Mouse (Mus musculus) liver, postnatal 0 days (tissue): Measurements from ENCODE around the gene 6030468B19Rik. TPM values are rescaled to one million over a fixed set of nuclear protein-coding genes. Genes with fewer than 3 reads are reported as not detected.
A peak's percentile ranks its signal among the peaks of the same experiment; 100 is the strongest.

Experiments
- ATAC-seq: fragments of 200-750 bp; cut with Nextera tagmentation; 2 replicates; pipeline ENCODE4 v1.8.0; 2017; ENCODE audit warnings: mild to moderate bottlenecking, moderate library complexity
- DNase-seq: peaks from one replicate; pipeline ENCODE4 v3.0.0-alpha.2; 2016
- H3K27ac ChIP-seq: fragments of 300-500 bp; sonication (generic); 2 replicates; pipeline ENCODE4 v1.5.1; 2014; ENCODE audit warnings: antibody characterized with exemption, moderate library complexity, mild to moderate bottlenecking, low read depth
- H3K27me3 ChIP-seq: fragments of 300-500 bp; sonication (generic); 2 replicates; pipeline ENCODE4 v1.6.1; 2014; ENCODE audit warnings: low read length, control low read depth, mixed read lengths; ENCODE audit not compliant: insufficient read depth
- H3K36me3 ChIP-seq: fragments of 300-500 bp; sonication (generic); replicated peaks from 2 replicates; pipeline ENCODE4 v1.6.1; 2014; ENCODE audit warnings: mild to moderate bottlenecking, control low read depth, low read length, moderate library complexity, mixed read lengths; ENCODE audit not compliant: insufficient read depth
- H3K4me1 ChIP-seq: fragments of 300-500 bp; sonication (generic); 2 replicates; pipeline ENCODE4 v1.6.1; 2014; ENCODE audit warnings: antibody characterized with exemption, mild to moderate bottlenecking, control low read depth; ENCODE audit not compliant: insufficient read depth
- H3K4me2 ChIP-seq: fragments of 300-500 bp; sonication (generic); 2 replicates; pipeline ENCODE4 v1.6.1; 2014; ENCODE audit warnings: low read depth, mild to moderate bottlenecking, low read length, moderate library complexity, mixed read lengths
- H3K4me3 ChIP-seq: fragments of 300-500 bp; sonication (generic); 2 replicates; pipeline ENCODE4 v1.5.1; 2014; ENCODE audit warnings: low read depth, low read length
- H3K9ac ChIP-seq: fragments of 300-500 bp; sonication (generic); replicated peaks from 2 replicates; pipeline ENCODE4 v1.6.1; 2014; ENCODE audit warnings: mild to moderate bottlenecking, moderate library complexity
- H3K9me3 ChIP-seq: fragments of 300-500 bp; sonication (generic); 2 replicates; pipeline ENCODE4 v1.6.1; 2016; ENCODE audit warnings: mild to moderate bottlenecking, control low read depth, low read length, mixed read lengths
- CTCF ChIP-seq: sonication (generic); IDR thresholded peaks from 2 replicates; pipeline ENCODE4 v1.5.1; 2016; ENCODE audit warnings: antibody characterized with exemption, low read depth
- EP300 ChIP-seq: IDR thresholded peaks from 2 replicates; pipeline ENCODE4 v1.6.1; 2016; ENCODE audit warnings: antibody characterized with exemption, low read depth, mild to moderate bottlenecking
- WGBS: fragments of 180-500 bp; shearing (Covaris S2); extraction: QIAGEN DNeasy Blood & Tissue Kit; methylation state at CpG from one replicate; pipeline ENCODE4 v1.1.7; 2014; ENCODE audit not compliant: insufficient replicate concordance; 5-methylcytosine and 5-hydroxymethylcytosine counted together
- polyA plus RNA-seq: library from polyadenylated mRNA; unstranded; fragments of >200 nt; fragmentation: Nextera tagmentation; extraction: Ambion mirVana; gene quantifications from 2 replicates; pipeline ENCODE4 v1.2.1, GENCODE M21; 2015

6030468B19Rik gene
- polyA plus RNA-seq, 1 experiment from 2014 or later, result 33.8 TPM

DNA sequence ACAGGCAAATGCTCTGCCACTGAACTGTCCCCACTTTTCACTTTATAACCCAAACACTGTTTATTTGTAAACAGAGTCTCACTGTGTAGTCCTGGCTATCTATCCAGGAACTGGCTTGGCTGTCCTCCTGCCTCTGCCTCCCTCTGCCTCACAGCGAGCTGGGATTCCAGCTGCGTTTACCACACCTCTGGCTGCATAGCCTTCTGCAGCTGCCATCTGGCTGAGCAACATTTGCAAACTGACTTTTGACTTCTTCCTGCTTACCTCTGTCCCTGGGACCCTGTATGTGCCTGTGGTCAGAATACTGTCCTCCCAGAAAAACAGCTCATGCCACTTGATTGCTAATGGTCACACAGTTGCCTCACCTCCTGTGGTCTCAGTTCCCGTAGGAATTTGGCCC lies 29.9 kb downstream of the 6030468B19Rik start:
- Histone ChIP-seq H3K4me3 (peak overlapping the region; percentile 79), H3K27ac (peak overlapping the region; percentile 98), H3K27me3 (no peaks in the 10 kb centered on the region), H3K4me2 (peak overlapping the region; percentile 94), H3K9me3 (no peaks in the 10 kb centered on the region), H3K36me3 (peaks cover 15% of the 10 kb centered on the region), H3K4me1 (peaks cover 82% of the 10 kb centered on the region), H3K9ac (peak overlapping the region; percentile 91)
- TF ChIP-seq CTCF, result no peak
- no peak for TF ChIP-seq EP300
- DNase-seq, result no peak
- 40% methylated on average over 3 of the region's 3 CpGs for WGBS
- ATAC-seq, result no peak

DNA sequence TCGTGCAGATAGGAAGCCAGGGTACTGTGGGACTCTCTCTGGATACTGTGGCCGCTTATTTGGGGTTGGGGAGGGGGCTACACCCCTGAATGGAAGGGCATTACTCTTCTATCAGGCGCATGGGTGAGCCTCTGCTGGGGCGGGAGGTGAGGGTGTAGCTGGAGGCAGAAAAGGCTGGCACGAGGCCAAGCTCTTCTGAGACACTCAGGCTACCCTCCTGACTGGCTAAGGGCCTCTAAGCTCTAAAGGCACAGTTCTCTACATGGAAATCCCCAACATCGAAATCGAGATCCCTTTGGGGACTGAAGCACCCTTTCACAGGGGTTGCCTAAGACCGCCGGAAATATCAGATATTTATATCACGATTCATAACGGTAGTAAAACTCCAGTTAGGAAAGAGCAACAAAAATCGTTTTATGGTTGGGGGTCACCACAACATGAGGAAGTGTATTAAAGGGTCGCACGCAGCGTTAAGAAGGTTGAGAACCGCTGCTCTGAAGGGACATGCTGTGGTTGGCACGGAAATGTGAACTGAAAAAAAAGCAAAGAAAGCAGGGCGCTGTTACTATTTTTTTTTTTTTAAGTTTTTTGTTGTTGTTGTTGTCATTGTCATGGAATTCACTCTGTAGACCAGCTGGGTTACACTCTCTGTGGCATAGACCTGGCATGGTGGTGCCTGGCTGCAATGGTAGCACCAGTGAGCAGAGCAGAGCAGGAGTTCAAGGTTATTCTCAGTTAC lies 30.9 kb downstream of the 6030468B19Rik start:
- peaks cover 87% of the 10 kb centered on the region for H3K4me1 ChIP-seq
- peak overlapping the region; percentile 79 for H3K4me3 ChIP-seq
- peaks cover 6% of the 10 kb centered on the region for H3K36me3 ChIP-seq
- no peak for TF ChIP-seq CTCF
- H3K9me3 ChIP-seq, result no peaks in the 10 kb centered on the region
- 39% methylated on average over 18 of the region's 18 CpGs for WGBS
- peak; percentile 82 for DNase-seq
- peak overlapping the region; percentile 91 for H3K9ac ChIP-seq
- peak overlapping the region; percentile 98 for H3K27ac ChIP-seq
- peak overlapping the region; percentile 94 for H3K4me2 ChIP-seq
- H3K27me3 ChIP-seq, result no peaks in the 10 kb centered on the region
- no peak for ATAC-seq

- Histone ChIP-seq H3K4me3 (no peak overlapping the region), H3K4me2 (peak overlapping the region; percentile 94), H3K27me3 (no peaks in the 10 kb centered on the region), H3K4me1 (peaks cover 79% of the 10 kb centered on the region), H3K9me3 (no peaks in the 10 kb centered on the region), H3K27ac (peak overlapping the region; percentile 98), H3K36me3 (0 out of 2 replicates have a peak, but pooled peaks cover 3% of the 10 kb centered on the region), H3K9ac (peak overlapping the region; percentile 91)
- TF ChIP-seq CTCF (no peak), EP300 (peak; percentile 50; the same call in 1 of the 2 replicates)
- DNase-seq, result peak; percentile 60
- 22% methylated on average over 9 of the region's 9 CpGs for WGBS
- peak; percentile 20 for ATAC-seq
Measured at GRCm38 (mm10) chr11:117828888-117829604, 31.6 kb downstream of the 6030468B19Rik start.

DNA sequence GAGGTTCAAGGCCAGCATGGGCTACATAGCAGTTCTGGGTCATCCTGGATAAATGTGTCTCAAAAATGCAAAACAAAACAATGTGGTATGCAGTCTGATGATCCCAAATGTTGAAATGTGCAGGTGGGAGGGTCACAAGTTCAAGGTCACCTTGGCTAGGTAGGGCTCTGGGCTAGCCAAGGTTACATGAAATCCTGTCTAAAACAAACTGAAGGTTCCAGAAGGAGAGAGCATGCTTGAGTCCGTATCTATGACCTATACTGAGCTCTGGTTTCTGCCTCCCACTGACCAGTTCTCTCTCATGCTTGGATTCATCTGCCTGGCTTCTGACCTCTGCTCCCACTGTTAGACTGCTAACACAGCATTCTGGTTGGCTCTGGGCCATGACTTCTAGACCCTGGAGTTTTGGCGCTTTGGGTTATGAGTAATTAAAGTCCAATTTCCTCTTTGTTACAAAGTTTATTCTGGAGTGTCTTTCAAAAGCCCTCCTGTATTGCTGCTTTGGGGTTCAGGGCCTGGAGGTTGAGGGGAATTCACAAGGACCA lies 32.3 kb downstream of the 6030468B19Rik start:
- Histone ChIP-seq H3K9me3 (no peaks in the 10 kb centered on the region), H3K4me2 (peak overlapping the region; percentile 94), H3K27ac (peak overlapping the region; percentile 98), H3K4me1 (peaks cover 75% of the 10 kb centered on the region), H3K27me3 (no peaks in the 10 kb centered on the region), H3K4me3 (no peak overlapping the region), H3K9ac (peak overlapping the region; percentile 91), H3K36me3 (no peaks in the 10 kb centered on the region)
- TF ChIP-seq EP300 (no peak), CTCF (no peak)
- ATAC-seq, result peak; percentile 5; the same call in 1 of the 2 replicates
- WGBS, result 46% methylated on average over 2 of the region's 2 CpGs
- peak; percentile 65 for DNase-seq

- H3K36me3 ChIP-seq, result no peaks in the 10 kb centered on the region
- peak overlapping the region; percentile 98 for H3K27ac ChIP-seq
- H3K27me3 ChIP-seq, result no peaks in the 10 kb centered on the region
- 24% methylated on average over 9 of the region's 9 CpGs for WGBS
- DNase-seq (peak; percentile 90), ATAC-seq (peak; percentile 65)
- H3K9ac ChIP-seq, result peak overlapping the region; percentile 91
- TF ChIP-seq EP300 (peak; percentile 96), CTCF (peak; percentile 28; the same call in 1 of the 2 replicates)
- peak overlapping the region; percentile 22 for H3K4me3 ChIP-seq
- H3K4me1 ChIP-seq, result peaks cover 73% of the 10 kb centered on the region
- peak overlapping the region; percentile 94 for H3K4me2 ChIP-seq
- H3K9me3 ChIP-seq, result no peaks in the 10 kb centered on the region
Measured at GRCm38 (mm10) chr11:117830401-117830800, 32.9 kb downstream of the 6030468B19Rik start.
